Mouse (Mus musculus): ENCODE data around the gene Dab2ip. TPM values are rescaled to one million over a fixed set of nuclear protein-coding genes. Genes with fewer than 3 reads are reported as not detected.

Gene Dab2ip
- polyA plus RNA-seq, 1 experiment, result 73.9 TPM

GRCm38 (mm10) chr2:35776935-35777334 lies 218.9 kb downstream of the Dab2ip start:
- DNase-seq (ENCODE audit: extremely low spot score in 1 of 2, low spot score in 1 of 2), result peak in 1 of 2 experiments; percentile 32

GRCm38 (mm10) chr2:35779266-35779665 lies 221.2 kb downstream of the Dab2ip start:
- DNase-seq (ENCODE audit: extremely low spot score in 1 of 2, low spot score in 1 of 2), result peak in 1 of 2 experiments; percentile 39

Other genes with a start within 250 kb of the Dab2ip start
- 16.9 and 20.3 TPM in 2 replicates for gene Stom, start 221.3 kb upstream of the Dab2ip start, polyA plus RNA-seq (2012; rRNA removed)
- gene 4930568D16Rik, start 190.5 kb upstream of the Dab2ip start, polyA plus RNA-seq (2012; rRNA removed), result not detected in 2 replicates
- not detected in 2 replicates for gene 4930402F06Rik, start 161.1 kb upstream of the Dab2ip start, polyA plus RNA-seq (2012; rRNA removed)
- gene Ggta1, start 95.0 kb upstream of the Dab2ip start, polyA plus RNA-seq (2012; rRNA removed), result 3.8 TPM in 2 replicates

Data from frontal cortex, adult 2 months (tissue).